Mouse (Mus musculus) A20 (cell line): ENCODE results near the gene Ttc28.

Experiments used
- DNase-seq: peaks from one replicate; pipeline ENCODE4 v3.0.0-alpha.2; 2011; ENCODE audit warnings: low read depth, low spot score

Gene Ttc28

GRCm38 (mm10) chr5:111049584-111049983 lies 170.0 kb downstream of the Ttc28 start:
- DNase-seq = peak; percentile 48

- DNase-seq = no peak
Observed at GRCm38 (mm10) chr5:111050135-111050534, 170.5 kb downstream of the Ttc28 start.

GRCm38 (mm10) chr5:111054380-111054779 lies 174.8 kb downstream of the Ttc28 start:
- no peak for DNase-seq

GRCm38 (mm10) chr5:111054848-111055428 lies 175.3 kb downstream of the Ttc28 start:
- no peak for DNase-seq

GRCm38 (mm10) chr5:111055507-111055906 lies 175.9 kb downstream of the Ttc28 start:
- DNase-seq = no peak

- DNase-seq = no peak
Observed at GRCm38 (mm10) chr5:111057084-111057483, 177.5 kb downstream of the Ttc28 start.

- DNase-seq = no peak
Observed at GRCm38 (mm10) chr5:111058401-111059139, 179.0 kb downstream of the Ttc28 start.

GRCm38 (mm10) chr5:111059140-111059921 lies 179.7 kb downstream of the Ttc28 start:
- no peak for DNase-seq

- no peak for DNase-seq
Observed at GRCm38 (mm10) chr5:111060246-111060745, 180.7 kb downstream of the Ttc28 start.

- DNase-seq = no peak
Observed at GRCm38 (mm10) chr5:111063155-111063554, 183.6 kb downstream of the Ttc28 start.

GRCm38 (mm10) chr5:111063991-111064390 lies 184.4 kb downstream of the Ttc28 start:
- no peak for DNase-seq

- DNase-seq = no peak
Observed at GRCm38 (mm10) chr5:111065770-111066169, 186.2 kb downstream of the Ttc28 start.

GRCm38 (mm10) chr5:111069503-111069902 lies 189.9 kb downstream of the Ttc28 start:
- DNase-seq = no peak

- no peak for DNase-seq
Observed at GRCm38 (mm10) chr5:111069931-111070330, 190.3 kb downstream of the Ttc28 start.

GRCm38 (mm10) chr5:111070361-111070760 lies 190.8 kb downstream of the Ttc28 start:
- DNase-seq = no peak

GRCm38 (mm10) chr5:111073316-111073736 lies 193.7 kb downstream of the Ttc28 start:
- DNase-seq = no peak

GRCm38 (mm10) chr5:111074050-111074449 lies 194.4 kb downstream of the Ttc28 start:
- DNase-seq = no peak

- DNase-seq = no peak
Observed at GRCm38 (mm10) chr5:111075841-111076240, 196.2 kb downstream of the Ttc28 start.

GRCm38 (mm10) chr5:111077261-111077660 lies 197.7 kb downstream of the Ttc28 start:
- no peak for DNase-seq

- DNase-seq = no peak
Observed at GRCm38 (mm10) chr5:111080601-111081000, 201.0 kb downstream of the Ttc28 start.

- DNase-seq = no peak
Observed at GRCm38 (mm10) chr5:111085849-111086248, 206.2 kb downstream of the Ttc28 start.

- no peak for DNase-seq
Observed at GRCm38 (mm10) chr5:111096750-111097149, 217.1 kb downstream of the Ttc28 start.
